Mouse (Mus musculus) MEL (cell line): ENCODE data around the gene Fosl2. TPM values are rescaled to one million over a fixed set of nuclear protein-coding genes. Genes with fewer than 3 reads are reported as not detected.
A peak's percentile ranks its signal among the peaks of the same experiment; 100 is the strongest.

Experiments used
- DNase-seq: peaks from one replicate; pipeline ENCODE4 v3.0.0; 2011; ENCODE audit warnings: low read depth, low spot score
- H3K27ac ChIP-seq: 2 replicates; pipeline ENCODE4 v1.5.1; 2012; ENCODE audit warnings: low read depth, mild to moderate bottlenecking, control low read depth, low read length, moderate library complexity; ENCODE audit not compliant: control insufficient read depth
- H3K27me3 ChIP-seq, 2 experiments: fragments of 150-350 bp in 1 of 2; sonication (generic) in 1 of 2; 2 replicates each; pipeline ENCODE4 v1.6.1; 2012; ENCODE audit warnings: low read length in 2 of 2, mild to moderate bottlenecking in 2 of 2, improper control_type of control experiment in 1 of 2, moderate library complexity in 1 of 2; ENCODE audit not compliant: insufficient read depth in 2 of 2, control insufficient read depth in 1 of 2
- H3K36me3 ChIP-seq, 2 experiments: 2 replicates each; pipeline ENCODE4 v1.6.1; 2012 to 2014; ENCODE audit warnings: low read length in 2 of 2, improper control_type of control experiment in 1 of 2, inconsistent platforms in 1 of 2, mild to moderate bottlenecking in 1 of 2; ENCODE audit not compliant: insufficient read depth in 2 of 2, control insufficient read depth in 1 of 2
- H3K4me1 ChIP-seq, 2 experiments: fragments of 150-350 bp in 1 of 2; sonication (generic) in 1 of 2; 2 replicates each; pipeline ENCODE4 v1.6.1; 2012; ENCODE audit warnings: low read length in 2 of 2, improper control_type of control experiment in 1 of 2, mild to moderate bottlenecking in 1 of 2; ENCODE audit not compliant: insufficient read depth in 2 of 2, control insufficient read depth in 1 of 2
- H3K4me3 ChIP-seq, 2 experiments: fragments of 150-350 bp in 1 of 2; sonication (generic) in 1 of 2; 2 replicates each; pipeline ENCODE4 v1.5.1; 2012; ENCODE audit warnings: low read depth in 2 of 2, low read length in 2 of 2, mild to moderate bottlenecking in 2 of 2, moderate library complexity in 2 of 2, control low read depth in 1 of 2, improper control_type of control experiment in 1 of 2; ENCODE audit not compliant: control insufficient read depth in 1 of 2, insufficient read depth in 1 of 2
- H3K79me2 ChIP-seq: 2 replicates; pipeline ENCODE4 v1.6.1; 2012; ENCODE audit warnings: mild to moderate bottlenecking, low read length, moderate library complexity; ENCODE audit not compliant: control insufficient read depth, poor library complexity, insufficient read depth
- H3K9ac ChIP-seq: 2 replicates; pipeline ENCODE4 v1.6.1; 2012; ENCODE audit warnings: low read depth, mild to moderate bottlenecking, control low read depth, low read length, moderate library complexity; ENCODE audit not compliant: control insufficient read depth, poor library complexity, severe bottlenecking
- H3K9me3 ChIP-seq: fragments of 150-350 bp; sonication (generic); replicated peaks from 2 replicates; pipeline ENCODE4 v1.6.1; 2012; ENCODE audit warnings: mild to moderate bottlenecking, low read length, improper control_type of control experiment, moderate library complexity; ENCODE audit not compliant: insufficient read depth
- BHLHE40 ChIP-seq: IDR thresholded peaks from 2 replicates; pipeline ENCODE4 v1.6.1; 2012; ENCODE audit warnings: low read depth, mild to moderate bottlenecking, inconsistent platforms, low read length, improper control_type of control experiment, borderline replicate concordance
- CTCF ChIP-seq, 3 experiments: IDR thresholded peaks in 2 of 3; conservative IDR thresholded peaks in 1 of 3; 2 replicates each; pipeline ENCODE4 v1.5.1; 2011 to 2012; ENCODE audit warnings: low read length in 3 of 3, low read depth in 2 of 3, mild to moderate bottlenecking in 2 of 3, improper control_type of control experiment in 1 of 3, inconsistent platforms in 1 of 3, mixed read lengths in 1 of 3, moderate library complexity in 1 of 3; ENCODE audit not compliant: control insufficient read depth in 1 of 3, insufficient read depth in 1 of 3, poor library complexity in 1 of 3, severe bottlenecking in 1 of 3
- E2F4 ChIP-seq: IDR thresholded peaks from 2 replicates; pipeline ENCODE4 v1.6.1; 2011; ENCODE audit warnings: low read depth, low read length, improper control_type of control experiment, borderline replicate concordance
- ELF1 ChIP-seq: IDR thresholded peaks from 2 replicates; pipeline ENCODE4 v1.6.1; 2014; ENCODE audit warnings: low read depth, mild to moderate bottlenecking, inconsistent platforms, low read length, improper control_type of control experiment, moderate library complexity
- EP300 ChIP-seq, 2 experiments: IDR thresholded peaks; 2 replicates each; pipeline ENCODE4 v1.6.1; 2011; ENCODE audit warnings: improper control_type of control experiment in 2 of 2, low read length in 2 of 2, low read depth in 1 of 2, mild to moderate bottlenecking in 1 of 2
- ETS1 ChIP-seq: IDR thresholded peaks from 2 replicates; pipeline ENCODE4 v1.6.1; 2012; ENCODE audit warnings: low read depth, mild to moderate bottlenecking, inconsistent platforms, low read length, improper control_type of control experiment, moderate library complexity
- GABPA ChIP-seq: IDR thresholded peaks from 2 replicates; pipeline ENCODE4 v1.6.1; 2012; ENCODE audit warnings: low read depth, mild to moderate bottlenecking, inconsistent platforms, low read length, improper control_type of control experiment, moderate library complexity
- GATA1 ChIP-seq: IDR thresholded peaks from 2 replicates; pipeline ENCODE4 v1.6.1; 2011; ENCODE audit warnings: low read depth, low read length, improper control_type of control experiment
- HCFC1 ChIP-seq: IDR thresholded peaks from 2 replicates; pipeline ENCODE4 v1.6.1; 2012; ENCODE audit warnings: low read depth, mild to moderate bottlenecking, inconsistent platforms, low read length, improper control_type of control experiment, moderate library complexity
- JUND ChIP-seq: IDR thresholded peaks from 2 replicates; pipeline ENCODE4 v1.6.1; 2011; ENCODE audit warnings: low read depth, mild to moderate bottlenecking, improper control_type of control experiment, low read length
- MAFK ChIP-seq: IDR thresholded peaks from 2 replicates; pipeline ENCODE4 v1.6.1; 2011; ENCODE audit warnings: low read depth, mild to moderate bottlenecking, low read length, improper control_type of control experiment, borderline replicate concordance
- MAX ChIP-seq: IDR thresholded peaks from 2 replicates; pipeline ENCODE4 v1.6.1; 2011; ENCODE audit warnings: low read length, improper control_type of control experiment
- MAZ ChIP-seq: IDR thresholded peaks from 2 replicates; pipeline ENCODE4 v1.6.1; 2012; ENCODE audit warnings: low read depth, mild to moderate bottlenecking, inconsistent platforms, low read length, improper control_type of control experiment
- MEF2A ChIP-seq: IDR thresholded peaks from 2 replicates; pipeline ENCODE4 v1.6.1; 2014; ENCODE audit warnings: low read depth, mild to moderate bottlenecking, inconsistent platforms, low read length, improper control_type of control experiment; ENCODE audit not compliant: poor library complexity, insufficient replicate concordance, severe bottlenecking; ENCODE audit errors: extremely low read depth
- MXI1 ChIP-seq: IDR thresholded peaks from 2 replicates; pipeline ENCODE4 v1.6.1; 2011; ENCODE audit warnings: mild to moderate bottlenecking, low read depth, low read length, improper control_type of control experiment
- NELFE ChIP-seq: IDR thresholded peaks from 2 replicates; pipeline ENCODE4 v1.6.1; 2011; ENCODE audit warnings: low read depth, low read length, improper control_type of control experiment
- POLR2A ChIP-seq, 2 experiments: IDR thresholded peaks; 2 replicates each; pipeline ENCODE4 v1.6.1; 2011 to 2012; ENCODE audit warnings: low read length in 2 of 2, mild to moderate bottlenecking in 2 of 2, control low read depth in 1 of 2, improper control_type of control experiment in 1 of 2, low read depth in 1 of 2, moderate library complexity in 1 of 2; ENCODE audit not compliant: control insufficient read depth in 1 of 2, insufficient read depth in 1 of 2, poor library complexity in 1 of 2
- POLR2AphosphoS2 ChIP-seq: IDR thresholded peaks from 2 replicates; pipeline ENCODE4 v1.6.1; 2011; ENCODE audit warnings: low read length, improper control_type of control experiment
- POLR2AphosphoS5 ChIP-seq: IDR thresholded peaks from 2 replicates; pipeline ENCODE4 v1.6.1; 2012; ENCODE audit warnings: low read depth, borderline replicate concordance, mild to moderate bottlenecking, inconsistent platforms, low read length, moderate library complexity, mixed read lengths
- RAD21 ChIP-seq: IDR thresholded peaks from 2 replicates; pipeline ENCODE4 v1.6.1; 2011; ENCODE audit warnings: mild to moderate bottlenecking, low read depth, low read length, improper control_type of control experiment
- RCOR1 ChIP-seq: IDR thresholded peaks from 2 replicates; pipeline ENCODE4 v1.6.1; 2012; ENCODE audit warnings: low read depth, mild to moderate bottlenecking, inconsistent platforms, low read length, improper control_type of control experiment
- SIN3A ChIP-seq: IDR thresholded peaks from 2 replicates; pipeline ENCODE4 v1.6.1; 2012; ENCODE audit warnings: low read length, improper control_type of control experiment, inconsistent platforms
- SMC3 ChIP-seq: IDR thresholded peaks from 2 replicates; pipeline ENCODE4 v1.6.1; 2011; ENCODE audit warnings: low read depth, low read length, improper control_type of control experiment
- TAL1 ChIP-seq: IDR thresholded peaks from 2 replicates; pipeline ENCODE4 v1.6.1; 2012; ENCODE audit warnings: mild to moderate bottlenecking, inconsistent platforms, low read length, moderate library complexity, mixed read lengths
- UBTF ChIP-seq: IDR thresholded peaks from 2 replicates; pipeline ENCODE4 v1.6.1; 2012; ENCODE audit warnings: low read depth, mild to moderate bottlenecking, inconsistent platforms, low read length, improper control_type of control experiment, moderate library complexity, borderline replicate concordance; ENCODE audit not compliant: insufficient read depth
- USF1 ChIP-seq: IDR thresholded peaks from 2 replicates; pipeline ENCODE4 v1.6.1; 2014; ENCODE audit warnings: low read depth, mild to moderate bottlenecking, inconsistent platforms, low read length, improper control_type of control experiment, moderate library complexity
- ZMIZ1 ChIP-seq: IDR thresholded peaks from 2 replicates; pipeline ENCODE4 v1.6.1; 2012; ENCODE audit warnings: low read depth, mild to moderate bottlenecking, inconsistent platforms, low read length, improper control_type of control experiment, moderate library complexity
- ZNF384 ChIP-seq: IDR thresholded peaks from 2 replicates; pipeline ENCODE4 v1.6.1; 2012; ENCODE audit warnings: low read depth, mild to moderate bottlenecking, inconsistent platforms, low read length, improper control_type of control experiment
- polyA plus RNA-seq, 2 experiments: library from polyadenylated mRNA; stranded (reverse) in 1 of 2; unstranded in 1 of 2; fragments of >175 nt in 1 of 2; fragments of >200 nt in 1 of 2; gene quantifications; 2 replicates each; pipeline versions ENCODE4 v1.2.1 to v1.2.4; 2012; ENCODE audit warnings: low replicate concordance in 2 of 2, low read depth in 1 of 2; ENCODE audit not compliant: insufficient read length in 2 of 2, insufficient read depth in 1 of 2, missing spikeins in 1 of 2
- total RNA-seq: library from RNA; depleted of rRNA; stranded (reverse); fragments of 300-350 nt; gene quantifications from 2 replicates; pipeline ENCODE4 v1.2.3, GENCODE M21; 2012

Gene Fosl2
- total and polyA plus RNA-seq, 3 experiments: 3.3 to 22.1 (median 12.0) TPM

DNA sequence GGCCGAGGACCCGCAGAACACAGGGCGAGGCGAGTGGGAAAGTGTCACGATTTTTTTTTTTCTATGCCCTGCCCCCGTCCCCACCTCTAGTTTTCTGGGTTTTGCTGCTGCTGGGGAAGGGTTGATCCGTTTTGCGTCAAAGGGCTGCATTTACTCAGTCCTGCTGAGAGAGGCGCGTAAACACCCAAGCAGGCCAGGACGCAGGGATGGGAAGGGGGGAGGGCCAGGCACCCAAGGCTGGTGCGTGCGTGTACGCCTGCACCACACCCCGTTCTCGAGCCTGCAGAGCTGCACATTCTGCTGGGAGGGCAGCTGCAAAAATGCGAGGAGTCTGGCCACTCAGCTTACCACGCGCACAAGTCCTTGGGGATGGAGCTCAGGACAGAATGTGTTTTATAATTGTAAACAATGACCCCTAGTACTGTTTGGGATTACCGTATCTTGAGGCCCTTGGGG is 2.0 kb upstream of the Fosl2 start:
- H3K79me2 ChIP-seq: peaks cover 17% of the 10 kb centered on the region
- peaks cover 0 to 13% of the 10 kb centered on the region in 2 experiments; a peak in 2 of 4 replicates for H3K4me1 ChIP-seq
- TF ChIP-seq TAL1 (no peak), GATA1 (no peak), ELF1 (no peak), HCFC1 (no peak), MEF2A (no peak), SMC3 (peak; percentile 4; the same call in 1 of the 2 replicates)
- peak; percentile 61 for DNase-seq
- H3K36me3 ChIP-seq: peaks cover 0 to 16% of the 10 kb centered on the region in 2 experiments; a peak in 2 of 4 replicates
- H3K27ac ChIP-seq: no peak overlapping the region
- no peaks in the 10 kb centered on the region for H3K9me3 ChIP-seq
- H3K9ac ChIP-seq: peak overlapping the region; percentile 93
- peak overlapping the region; percentile 53 to 82 for H3K4me3 ChIP-seq
- 0 out of 4 replicates have a peak, but pooled peaks cover 0 to 1% of the 10 kb centered on the region in 2 experiments for H3K27me3 ChIP-seq

DNA sequence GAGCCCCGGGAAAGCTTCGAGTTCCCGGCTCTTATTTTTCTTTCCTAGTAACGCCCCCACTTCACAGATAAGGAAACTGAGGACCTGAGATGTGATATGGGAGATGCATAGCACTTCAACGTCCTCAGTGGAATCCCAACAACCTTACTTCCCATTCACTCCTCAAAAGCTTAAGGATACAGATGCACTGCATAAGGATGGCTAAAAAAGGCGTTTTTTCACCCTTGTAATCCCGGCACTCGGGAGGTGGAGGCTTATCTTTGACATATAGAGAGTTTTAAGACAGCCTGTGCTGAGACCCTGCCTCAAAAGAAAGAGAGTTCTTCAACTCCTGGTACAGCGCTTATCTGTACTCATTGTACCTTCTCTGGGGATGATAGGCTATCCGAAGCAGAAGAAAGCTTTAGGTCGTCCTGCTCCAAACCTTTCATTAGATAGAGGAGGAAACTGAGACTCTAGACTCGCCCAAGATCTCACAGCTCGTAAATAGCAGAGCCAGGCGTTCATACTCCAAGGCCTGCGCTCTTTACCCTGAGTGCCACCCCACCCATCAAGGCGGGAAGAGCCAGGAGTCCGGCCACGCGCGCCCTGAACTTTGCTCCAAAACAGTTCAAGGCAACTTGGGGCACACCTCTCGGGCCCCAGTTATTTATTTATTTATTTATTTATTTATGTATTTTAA is 1.4 kb upstream of the Fosl2 start:
- H3K27ac ChIP-seq: peak overlapping the region; percentile 43
- peaks cover 0 to 22% of the 10 kb centered on the region in 2 experiments; a peak in 2 of 4 replicates for H3K36me3 ChIP-seq
- H3K9me3 ChIP-seq: no peaks in the 10 kb centered on the region
- peaks cover 17% of the 10 kb centered on the region for H3K79me2 ChIP-seq
- DNase-seq: peak; percentile 82
- peak overlapping the region; percentile 93 for H3K9ac ChIP-seq
- H3K27me3 ChIP-seq: 0 out of 4 replicates have a peak, but pooled peaks cover 0 to 1% of the 10 kb centered on the region in 2 experiments
- peak overlapping the region; percentile 53 to 82 for H3K4me3 ChIP-seq
- peaks cover 0 to 18% of the 10 kb centered on the region in 2 experiments; a peak in 2 of 4 replicates for H3K4me1 ChIP-seq
- no peak for TF ChIP-seq USF1
- no peak for TF ChIP-seq RCOR1
- TF ChIP-seq POLR2AphosphoS5: no peak
- no peak; the same call in 1 of the 2 replicates for TF ChIP-seq ZNF384
- TF ChIP-seq MEF2A: no peak
- TF ChIP-seq MXI1: no peak
- no peak for TF ChIP-seq ELF1
- TF ChIP-seq ZMIZ1: no peak
- no peak for TF ChIP-seq ETS1
- TF ChIP-seq POLR2A (IDR thresholded peaks at IDR 0.05; ENCODE audit: control insufficient read depth in 1 of 2, insufficient read depth in 1 of 2, low read depth in 1 of 2, low read length in 2 of 2, poor library complexity in 1 of 2): no peak
- TF ChIP-seq HCFC1: no peak
- no peak for TF ChIP-seq TAL1
- no peak; the same call in none of the 2 replicates for TF ChIP-seq SIN3A
- no peak for TF ChIP-seq SMC3
- no peak for TF ChIP-seq NELFE
- peak in 1 of 2 experiments; percentile 59; a peak in 3 of 4 replicates for TF ChIP-seq EP300 (IDR thresholded peaks at IDR 0.05; ENCODE audit: low read depth in 1 of 2, low read length in 2 of 2)
- TF ChIP-seq POLR2AphosphoS2: no peak
- TF ChIP-seq RAD21: no peak; the same call in 1 of the 2 replicates
- TF ChIP-seq MAZ: no peak; the same call in 1 of the 2 replicates
- TF ChIP-seq E2F4: 0 out of 2 replicates have a peak, but pooled peaks have one; percentile 12
- TF ChIP-seq MAFK: no peak
- TF ChIP-seq GABPA: no peak
- TF ChIP-seq GATA1: peak; percentile 62; the same call in 1 of the 2 replicates
- no peak for TF ChIP-seq BHLHE40
- TF ChIP-seq JUND: no peak
- no peak for TF ChIP-seq UBTF
- TF ChIP-seq MAX: no peak; the same call in none of the 2 replicates
- TF ChIP-seq CTCF (IDR thresholded peaks at IDR 0.05 in 2 of 3, conservative IDR thresholded peaks at IDR 0.05 in 1 of 3; ENCODE audit: control insufficient read depth in 1 of 3, insufficient read depth in 1 of 3, low read depth in 2 of 3, low read length in 3 of 3, poor library complexity in 1 of 3, severe bottlenecking in 1 of 3): no peak
